Mouse (Mus musculus) CH12.LX (cell line): ENCODE results near the gene Pde6d. TPM values are rescaled to one million over a fixed set of nuclear protein-coding genes. Genes with fewer than 3 reads are reported as not detected.

ENCODE experiments used
- DNase-seq: peaks from one replicate; pipeline ENCODE4 v3.0.0-alpha.2; 2013; ENCODE audit errors: extremely low read depth
- H3K27ac ChIP-seq: 2 replicates; pipeline ENCODE4 v1.5.1; 2012; ENCODE audit warnings: low read depth, mild to moderate bottlenecking, control low read depth, moderate library complexity; ENCODE audit not compliant: insufficient read depth
- H3K27me3 ChIP-seq: replicated peaks from 2 replicates; pipeline ENCODE3; 2012; ENCODE audit warnings: inconsistent platforms
- H3K36me3 ChIP-seq, 2 experiments: replicated peaks in 1 of 2; 2 replicates each; pipeline versions ENCODE3 to v1.6.1; 2012; ENCODE audit warnings: inconsistent platforms in 1 of 2, low read length in 1 of 2, mild to moderate bottlenecking in 1 of 2, mixed read lengths in 1 of 2, moderate library complexity in 1 of 2; ENCODE audit not compliant: control insufficient read depth in 1 of 2, insufficient read depth in 1 of 2
- H3K4me1 ChIP-seq, 2 experiments: 2 replicates each; pipeline ENCODE4 v1.6.1; 2012; ENCODE audit warnings: inconsistent platforms in 1 of 2, moderate library complexity in 1 of 2; ENCODE audit not compliant: insufficient read depth in 2 of 2, control insufficient read depth in 1 of 2
- H3K4me2 ChIP-seq: 2 replicates; pipeline ENCODE4 v1.6.1; 2012; ENCODE audit warnings: low read depth, mild to moderate bottlenecking, control low read depth; ENCODE audit not compliant: poor library complexity, insufficient read depth, severe bottlenecking
- H3K4me3 ChIP-seq, 3 experiments: fragments of 150-350 bp in 1 of 3; sonication (generic) in 1 of 3; replicated peaks in 1 of 3; 2 replicates each; pipeline versions ENCODE3 to v1.5.1; 2011 to 2012; ENCODE audit warnings: low read depth in 2 of 3, low read length in 2 of 3, mild to moderate bottlenecking in 2 of 3, moderate library complexity in 2 of 3, control low read depth in 1 of 3, improper control_type of control experiment in 1 of 3, inconsistent platforms in 1 of 3, mixed read lengths in 1 of 3; ENCODE audit not compliant: poor library complexity in 1 of 3
- H3K79me2 ChIP-seq: replicated peaks from 2 replicates; pipeline ENCODE4 v1.6.1; 2012; ENCODE audit warnings: mild to moderate bottlenecking, moderate library complexity; ENCODE audit not compliant: control insufficient read depth, poor library complexity, insufficient read depth, severe bottlenecking; ENCODE audit errors: extremely low read depth
- H3K9ac ChIP-seq: 2 replicates; pipeline ENCODE4 v1.6.1; 2012; ENCODE audit warnings: low read depth, mild to moderate bottlenecking, control low read depth, moderate library complexity; ENCODE audit not compliant: insufficient read depth
- H3K9me3 ChIP-seq: replicated peaks from 2 replicates; pipeline ENCODE3; 2012; ENCODE audit warnings: low read length, inconsistent platforms, mixed read lengths
- BHLHE40 ChIP-seq: IDR thresholded peaks from 2 replicates; pipeline ENCODE4 v1.6.1; 2011; ENCODE audit warnings: mild to moderate bottlenecking, low read depth, low read length, improper control_type of control experiment
- CHD1 ChIP-seq: IDR thresholded peaks from 2 replicates; pipeline ENCODE4 v1.6.1; 2012; ENCODE audit warnings: low read depth, low read length, improper control_type of control experiment, inconsistent platforms
- CHD2 ChIP-seq: IDR thresholded peaks from 2 replicates; pipeline ENCODE4 v1.6.1; 2011; ENCODE audit warnings: low read length, improper control_type of control experiment
- CTCF ChIP-seq, 2 experiments: IDR thresholded peaks in 1 of 2; conservative IDR thresholded peaks in 1 of 2; 2 replicates each; pipeline ENCODE4 v1.5.1; 2011 to 2012; ENCODE audit warnings: low read depth in 2 of 2, low read length in 2 of 2, improper control_type of control experiment in 1 of 2, inconsistent platforms in 1 of 2, mild to moderate bottlenecking in 1 of 2, moderate library complexity in 1 of 2
- E2F4 ChIP-seq: IDR thresholded peaks from 2 replicates; pipeline ENCODE4 v1.6.1; 2011; ENCODE audit warnings: low read depth, low read length, improper control_type of control experiment; ENCODE audit not compliant: insufficient replicate concordance
- ELF1 ChIP-seq: IDR thresholded peaks from 2 replicates; pipeline ENCODE4 v1.6.1; 2014; ENCODE audit warnings: low read depth, mild to moderate bottlenecking, inconsistent platforms, low read length, improper control_type of control experiment
- EP300 ChIP-seq: IDR thresholded peaks from 2 replicates; pipeline ENCODE4 v1.6.1; 2011; ENCODE audit warnings: low read length, improper control_type of control experiment
- ETS1 ChIP-seq: conservative IDR thresholded peaks from 2 replicates; pipeline ENCODE4 v1.6.1; 2012; ENCODE audit warnings: low read depth, mild to moderate bottlenecking, inconsistent platforms, low read length, improper control_type of control experiment, moderate library complexity
- GABPA ChIP-seq: IDR thresholded peaks from 2 replicates; pipeline ENCODE4 v1.6.1; 2012; ENCODE audit warnings: low read depth, low read length, improper control_type of control experiment, inconsistent platforms; ENCODE audit not compliant: insufficient replicate concordance
- HCFC1 ChIP-seq: IDR thresholded peaks from 2 replicates; pipeline ENCODE4 v1.6.1; 2012; ENCODE audit warnings: low read depth, mild to moderate bottlenecking, inconsistent platforms, low read length, improper control_type of control experiment
- IRF4 ChIP-seq: IDR thresholded peaks from 2 replicates; pipeline ENCODE4 v1.6.1; 2014; ENCODE audit warnings: low read depth, mild to moderate bottlenecking, inconsistent platforms, low read length, improper control_type of control experiment
- JUN ChIP-seq: IDR thresholded peaks from 2 replicates; pipeline ENCODE4 v1.6.1; 2011; ENCODE audit warnings: low read depth, mild to moderate bottlenecking, low read length, improper control_type of control experiment, moderate library complexity; ENCODE audit not compliant: insufficient read depth
- JUND ChIP-seq: conservative IDR thresholded peaks from 2 replicates; pipeline ENCODE4 v1.6.1; 2011; ENCODE audit warnings: low read depth, low read length, improper control_type of control experiment
- KAT2A ChIP-seq: IDR thresholded peaks from 2 replicates; pipeline ENCODE4 v1.6.1; 2012; ENCODE audit warnings: low read length, improper control_type of control experiment, inconsistent platforms; ENCODE audit not compliant: insufficient replicate concordance
- MAFK ChIP-seq: IDR thresholded peaks from 2 replicates; pipeline ENCODE4 v1.6.1; 2011; ENCODE audit warnings: low read length, improper control_type of control experiment; ENCODE audit not compliant: insufficient replicate concordance
- MAX ChIP-seq: IDR thresholded peaks from 2 replicates; pipeline ENCODE4 v1.6.1; 2011; ENCODE audit warnings: low read length, improper control_type of control experiment
- MAZ ChIP-seq: IDR thresholded peaks from 2 replicates; pipeline ENCODE4 v1.6.1; 2012; ENCODE audit warnings: low read depth, mild to moderate bottlenecking, inconsistent platforms, low read length, improper control_type of control experiment, moderate library complexity
- MEF2A ChIP-seq: IDR thresholded peaks from 2 replicates; pipeline ENCODE4 v1.6.1; 2014; ENCODE audit warnings: low read depth, mild to moderate bottlenecking, inconsistent platforms, low read length, improper control_type of control experiment, borderline replicate concordance
- MXI1 ChIP-seq: IDR thresholded peaks from 2 replicates; pipeline ENCODE4 v1.6.1; 2011; ENCODE audit warnings: mild to moderate bottlenecking, low read depth, low read length, improper control_type of control experiment
- MYC ChIP-seq: IDR thresholded peaks from 2 replicates; pipeline ENCODE4 v1.6.1; 2011; ENCODE audit warnings: low read depth, mild to moderate bottlenecking, improper control_type of control experiment, low read length
- NELFE ChIP-seq: IDR thresholded peaks from 2 replicates; pipeline ENCODE4 v1.6.1; 2011; ENCODE audit warnings: low read depth, low read length, improper control_type of control experiment
- NRF1 ChIP-seq: IDR thresholded peaks from 2 replicates; pipeline ENCODE4 v1.6.1; 2014; ENCODE audit warnings: low read depth, mild to moderate bottlenecking, inconsistent platforms, low read length, improper control_type of control experiment, moderate library complexity
- RAD21 ChIP-seq: IDR thresholded peaks from 2 replicates; pipeline ENCODE4 v1.6.1; 2011; ENCODE audit warnings: low read depth, mild to moderate bottlenecking, low read length, improper control_type of control experiment, moderate library complexity
- SIN3A ChIP-seq: IDR thresholded peaks from 2 replicates; pipeline ENCODE4 v1.6.1; 2012; ENCODE audit warnings: low read length, improper control_type of control experiment, inconsistent platforms
- SMC3 ChIP-seq: IDR thresholded peaks from 2 replicates; pipeline ENCODE4 v1.6.1; 2011; ENCODE audit warnings: low read depth, low read length, improper control_type of control experiment
- TBP ChIP-seq: conservative IDR thresholded peaks from 2 replicates; pipeline ENCODE4 v1.6.1; 2011; ENCODE audit warnings: low read depth, low read length, improper control_type of control experiment
- TCF12 ChIP-seq: IDR thresholded peaks from 2 replicates; pipeline ENCODE4 v1.6.1; 2014; ENCODE audit warnings: low read depth, mild to moderate bottlenecking, inconsistent platforms, low read length, improper control_type of control experiment
- UBTF ChIP-seq: IDR thresholded peaks from 2 replicates; pipeline ENCODE4 v1.6.1; 2012; ENCODE audit warnings: low read depth, mild to moderate bottlenecking, inconsistent platforms, low read length, improper control_type of control experiment, moderate library complexity
- USF1 ChIP-seq: IDR thresholded peaks from 2 replicates; pipeline ENCODE4 v1.6.1; 2014; ENCODE audit warnings: low read depth, mild to moderate bottlenecking, inconsistent platforms, low read length, improper control_type of control experiment
- USF2 ChIP-seq: conservative IDR thresholded peaks from 2 replicates; pipeline ENCODE4 v1.6.1; 2011; ENCODE audit warnings: low read depth, low read length, improper control_type of control experiment
- ZKSCAN1 ChIP-seq: IDR thresholded peaks from 2 replicates; pipeline ENCODE4 v1.6.1; 2012; ENCODE audit warnings: low read depth, inconsistent platforms, low read length, improper control_type of control experiment, borderline replicate concordance
- ZMIZ1 ChIP-seq: IDR thresholded peaks from 2 replicates; pipeline ENCODE4 v1.6.1; 2012; ENCODE audit warnings: low read depth, mild to moderate bottlenecking, inconsistent platforms, low read length, improper control_type of control experiment
- ZNF384 ChIP-seq: IDR thresholded peaks from 2 replicates; pipeline ENCODE4 v1.6.1; 2012; ENCODE audit warnings: low read depth, low read length, improper control_type of control experiment, inconsistent platforms
- dilution Hi-C: fragments of 300-500 bp; cut with MboI; formaldehyde crosslinking; loops from 2 replicates; pipeline ENCODE4 v1.14.3; 2020; ENCODE audit warnings: low sequenced_read_pairs; ENCODE audit not compliant: extremely low pct_unique_long_range_greater_than_20kb, extremely low pct_ligation_motif_present
- in situ Hi-C: fragments of 300-500 bp; cut with MboI; formaldehyde crosslinking; loops from 3 replicates; pipeline ENCODE4 v1.14.3; 2019; ENCODE audit warnings: low sequenced_read_pairs, low pct_ligation_motif_present, low pct_unique_long_range_greater_than_20kb, mixed read lengths
- polyA plus RNA-seq: library from polyadenylated mRNA; unstranded; fragments of >175 nt; gene quantifications from 2 replicates; pipeline ENCODE4 v1.2.1, GENCODE M21; 2012; ENCODE audit warnings: low read depth; ENCODE audit not compliant: insufficient read length
- total RNA-seq, 2 experiments: library from RNA; depleted of rRNA; stranded (reverse); fragments of 300-350 nt in 1 of 2; fragments of >200 nt in 1 of 2; gene quantifications; 2 replicates each; pipeline ENCODE4 v1.2.3; 2012 to 2014

Gene Pde6d
- total and polyA plus RNA-seq, 3 experiments = 7.1 to 23.2 (median 20.8) TPM

- peak; percentile 99 for TF ChIP-seq BHLHE40
- peak; percentile 94 for TF ChIP-seq MYC
- peak; percentile 85 for TF ChIP-seq ELF1
- TF ChIP-seq RAD21 = peak; percentile 69
- peak; percentile 44; the same call in 1 of the 2 replicates for TF ChIP-seq EP300
- TF ChIP-seq MAZ = peak; percentile 79
- TF ChIP-seq MAFK = no peak
- peak; percentile 59 for TF ChIP-seq USF1
- no peak for TF ChIP-seq JUN
- TF ChIP-seq, all 38 proteins: peak for 21
Measured at GRCm38 (mm10) chr1:86503906-86504696, 78.3 kb downstream of the Pde6d start (continued).

DNA sequence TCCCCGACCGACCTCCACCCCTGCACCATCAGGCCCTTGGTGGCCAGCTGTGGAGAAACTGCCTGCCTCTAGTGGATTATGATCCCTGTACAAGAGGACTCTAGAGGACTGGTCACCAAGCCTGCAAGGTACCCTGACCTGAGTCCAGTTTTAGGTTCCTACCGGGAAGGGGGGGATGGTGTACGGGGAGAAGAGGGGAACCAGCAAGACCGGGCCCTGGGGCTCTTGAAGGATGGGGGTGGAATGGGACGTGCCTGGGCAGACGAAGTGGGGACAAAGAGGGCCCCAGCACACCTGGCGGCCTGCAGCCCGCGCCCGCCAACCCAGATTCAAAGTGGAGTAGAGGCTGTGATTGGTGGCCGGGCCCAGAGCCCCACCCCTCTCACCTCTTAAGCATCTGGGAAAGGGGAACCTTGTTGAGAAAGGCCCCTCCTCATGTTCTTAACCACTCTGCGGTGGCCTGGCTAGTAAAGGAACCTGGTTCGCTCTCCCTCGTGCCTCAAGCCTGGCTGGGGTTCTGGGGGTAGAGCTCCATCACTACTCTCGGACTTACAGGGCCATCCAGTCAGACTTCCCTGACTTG is 79.2 kb downstream of the Pde6d start:
- Histone ChIP-seq H3K9ac (peak overlapping the region; percentile 65), H3K79me2 (no peaks in the 10 kb centered on the region), H3K27ac (peak overlapping the region; percentile 95), H3K36me3 (no peaks in the 10 kb centered on the region), H3K27me3 (no peaks in the 10 kb centered on the region), H3K9me3 (no peaks in the 10 kb centered on the region), H3K4me2 (peak overlapping the region; percentile 76), H3K4me1 (peaks cover 27 to 68% of the 10 kb centered on the region in 2 experiments), H3K4me3 (peak overlapping the region; percentile 25 to 56 (median 51))
- peak; percentile 95 for DNase-seq
- dilution Hi-C loops = no loop called here
- in situ Hi-C loops = loop anchor here (5.0 kb wide), 1 partner anchor 34 kb away; no protein-coding TSS in a partner anchor
- TF ChIP-seq JUND (no peak), HCFC1 (peak; percentile 44), ETS1 (no peak; the same call in 1 of the 2 replicates), ZMIZ1 (peak; percentile 87), TBP (peak; percentile 91), UBTF (0 out of 2 replicates have a peak, but pooled peaks have one; percentile 21), ELF1 (no peak), ZNF384 (no peak), NRF1 (peak; percentile 29; the same call in 1 of the 2 replicates), NELFE (peak; percentile 80), CHD2 (peak; percentile 75), RAD21 (no peak), CHD1 (peak; percentile 93), ZKSCAN1 (no peak), CTCF (conservative IDR thresholded peaks at IDR 0.05 in 1 of 2, IDR thresholded peaks at IDR 0.05 in 1 of 2; ENCODE audit: low read depth in 2 of 2, low read length in 2 of 2) (no peak), MAZ (no peak), MAX (peak; percentile 22; the same call in 1 of the 2 replicates), TCF12 (peak; percentile 96), IRF4 (peak; percentile 69), E2F4 (peak; percentile 98), KAT2A (0 out of 2 replicates have a peak, but pooled peaks have one; percentile 60), USF1 (no peak), MEF2A (0 out of 2 replicates have a peak, but pooled peaks have one; percentile 61), MYC (peak; percentile 78; the same call in 1 of the 2 replicates), GABPA (no peak), USF2 (no peak), SMC3 (no peak), EP300 (peak; percentile 48; the same call in 1 of the 2 replicates), MXI1 (peak; percentile 72), SIN3A (0 out of 2 replicates have a peak, but pooled peaks have one; percentile 58)
